Mouse (Mus musculus) stomach, postnatal 0 days (tissue): Measurements from ENCODE around the gene Snx29. TPM values are rescaled to one million over a fixed set of nuclear protein-coding genes. Genes with fewer than 3 reads are reported as not detected.

Experiments used
- ATAC-seq: fragments of 200-750 bp; cut with Nextera tagmentation; 2 replicates; pipeline ENCODE4 v1.8.0; 2017; ENCODE audit not compliant: low FRiP score, low TSS enrichment
- DNase-seq: peaks from one replicate; pipeline ENCODE4 v3.0.0-alpha.2; 2016; ENCODE audit warnings: low spot score
- H3K27ac ChIP-seq: fragments of 300-500 bp; sonication (generic); replicated peaks from 2 replicates; pipeline ENCODE4 v1.5.1; 2014; ENCODE audit warnings: mild to moderate bottlenecking, control low read depth
- H3K27me3 ChIP-seq: fragments of 300-500 bp; sonication (generic); 2 replicates; pipeline ENCODE4 v1.6.1; 2014; ENCODE audit warnings: low read length; ENCODE audit not compliant: control insufficient read depth, insufficient read depth
- H3K36me3 ChIP-seq: fragments of 300-500 bp; sonication (generic); 2 replicates; pipeline ENCODE4 v1.6.1; 2014; ENCODE audit warnings: low read length, mixed read lengths; ENCODE audit not compliant: control insufficient read depth, insufficient read depth
- H3K4me1 ChIP-seq: fragments of 300-500 bp; sonication (generic); replicated peaks from 2 replicates; pipeline ENCODE4 v1.6.1; 2014; ENCODE audit warnings: antibody characterized with exemption; ENCODE audit not compliant: control insufficient read depth, insufficient read depth
- H3K4me2 ChIP-seq: fragments of 300-500 bp; sonication (generic); replicated peaks from 2 replicates; pipeline ENCODE4 v1.6.1; 2014; ENCODE audit warnings: low read depth, mild to moderate bottlenecking, control low read depth, moderate library complexity
- H3K4me3 ChIP-seq: fragments of 300-500 bp; sonication (generic); 2 replicates; pipeline ENCODE4 v1.5.1; 2014; ENCODE audit warnings: low read depth, low read length, control low read depth
- H3K9ac ChIP-seq: fragments of 300-500 bp; sonication (generic); 2 replicates; pipeline ENCODE4 v1.6.1; 2014; ENCODE audit warnings: mild to moderate bottlenecking, low read length, control low read depth, mixed read lengths
- H3K9me3 ChIP-seq: fragments of 300-500 bp; sonication (generic); 2 replicates; pipeline ENCODE4 v1.6.1; 2016; ENCODE audit warnings: low read length; ENCODE audit not compliant: control insufficient read depth
- CTCF ChIP-seq: IDR thresholded peaks from 2 replicates; pipeline ENCODE4 v1.5.1; 2016; ENCODE audit warnings: antibody characterized with exemption, low read depth, mild to moderate bottlenecking, moderate library complexity
- EP300 ChIP-seq: optimal IDR thresholded peaks from 2 replicates; pipeline ENCODE3; 2016; ENCODE audit warnings: antibody characterized with exemption
- WGBS: fragments of 180-500 bp; shearing (Covaris S2); extraction: QIAGEN DNeasy Blood & Tissue Kit; methylation state at CpG from one replicate; pipeline ENCODE4 v1.1.7; 2014; 5-methylcytosine and 5-hydroxymethylcytosine counted together
- polyA plus RNA-seq: library from polyadenylated mRNA; unstranded; fragments of >200 nt; fragmentation: Nextera tagmentation; extraction: Ambion mirVana; gene quantifications from 2 replicates; pipeline ENCODE4 v1.2.1, GENCODE M21; 2015

The Snx29 gene
- polyA plus RNA-seq, 1 experiment from 2014 or later = 4.8 TPM

GRCm38 (mm10) chr16:11457609-11458350 is 135.1 kb downstream of the Snx29 start:
- 45% methylated on average over 2 of the region's 2 CpGs for WGBS
- no peak for ATAC-seq
- H3K4me3 ChIP-seq = no peak overlapping the region
- peak overlapping the region; percentile 85; the same call in 1 of the 2 replicates for H3K27ac ChIP-seq
- peaks cover 5% of the 10 kb centered on the region for H3K36me3 ChIP-seq
- no peak for DNase-seq
- H3K27me3 ChIP-seq = no peaks in the 10 kb centered on the region
- 0 out of 2 replicates have a peak, but pooled peaks cover 2% of the 10 kb centered on the region for H3K4me1 ChIP-seq
- H3K9me3 ChIP-seq = no peaks in the 10 kb centered on the region
- no peak overlapping the region for H3K4me2 ChIP-seq
- TF ChIP-seq EP300 (no peak), CTCF (no peak)
- H3K9ac ChIP-seq = no peak overlapping the region

GRCm38 (mm10) chr16:11460210-11460609 is 137.5 kb downstream of the Snx29 start:
- H3K4me3 ChIP-seq = no peak overlapping the region
- TF ChIP-seq CTCF = no peak
- no peak for TF ChIP-seq EP300
- H3K9ac ChIP-seq = no peak overlapping the region
- no peaks in the 10 kb centered on the region for H3K27me3 ChIP-seq
- H3K27ac ChIP-seq = no peak overlapping the region
- H3K36me3 ChIP-seq = no peaks in the 10 kb centered on the region; the same call in 1 of the 2 replicates
- H3K4me2 ChIP-seq = no peak overlapping the region
- no peaks in the 10 kb centered on the region for H3K9me3 ChIP-seq
- ATAC-seq (no peak), DNase-seq (no peak)
- 97% methylated on average over 1 of the region's 1 CpGs for WGBS
- 0 out of 2 replicates have a peak, but pooled peaks cover 2% of the 10 kb centered on the region for H3K4me1 ChIP-seq

- ATAC-seq = no peak
- no peak for DNase-seq
- no peak overlapping the region for H3K9ac ChIP-seq
- WGBS = 64% methylated on average over 7 of the region's 7 CpGs
- TF ChIP-seq CTCF (no peak), EP300 (no peak)
- no peaks in the 10 kb centered on the region for H3K27me3 ChIP-seq
- H3K27ac ChIP-seq = no peak overlapping the region
- H3K4me1 ChIP-seq = 0 out of 2 replicates have a peak, but pooled peaks cover under 1% of the 10 kb centered on the region
- H3K4me3 ChIP-seq = no peak overlapping the region
- H3K36me3 ChIP-seq = no peaks in the 10 kb centered on the region; the same call in 1 of the 2 replicates
- H3K9me3 ChIP-seq = no peaks in the 10 kb centered on the region
- no peak overlapping the region for H3K4me2 ChIP-seq
Measured at GRCm38 (mm10) chr16:11461612-11462011, 138.9 kb downstream of the Snx29 start.

GRCm38 (mm10) chr16:11468533-11469179 is 145.9 kb downstream of the Snx29 start:
- Histone ChIP-seq H3K9ac (no peak overlapping the region), H3K27me3 (no peaks in the 10 kb centered on the region), H3K4me2 (no peak overlapping the region), H3K4me3 (no peak overlapping the region), H3K27ac (no peak overlapping the region), H3K4me1 (no peaks in the 10 kb centered on the region), H3K9me3 (no peaks in the 10 kb centered on the region), H3K36me3 (no peaks in the 10 kb centered on the region)
- WGBS = 59% methylated on average over 15 of the region's 15 CpGs
- TF ChIP-seq EP300 (no peak), CTCF (peak; percentile 95)
- ATAC-seq (peak; percentile 50), DNase-seq (peak; percentile 67)

GRCm38 (mm10) chr16:11469491-11469890 is 146.8 kb downstream of the Snx29 start:
- ATAC-seq (no peak), DNase-seq (no peak)
- Histone ChIP-seq H3K4me2 (no peak overlapping the region), H3K9me3 (no peaks in the 10 kb centered on the region), H3K9ac (no peak overlapping the region), H3K4me1 (no peaks in the 10 kb centered on the region), H3K27ac (no peak overlapping the region), H3K27me3 (no peaks in the 10 kb centered on the region), H3K4me3 (no peak overlapping the region), H3K36me3 (no peaks in the 10 kb centered on the region)
- TF ChIP-seq CTCF (no peak), EP300 (no peak)
- WGBS = 85% methylated on average over 3 of the region's 3 CpGs

- WGBS = 69% methylated on average over 2 of the region's 2 CpGs
- Histone ChIP-seq H3K27ac (no peak overlapping the region), H3K4me3 (no peak overlapping the region), H3K4me1 (0 out of 2 replicates have a peak, but pooled peaks cover 2% of the 10 kb centered on the region), H3K9ac (no peak overlapping the region), H3K4me2 (no peak overlapping the region), H3K27me3 (no peaks in the 10 kb centered on the region), H3K36me3 (no peaks in the 10 kb centered on the region), H3K9me3 (no peaks in the 10 kb centered on the region)
- no peak for ATAC-seq
- no peak for TF ChIP-seq CTCF
- TF ChIP-seq EP300 = no peak
- DNase-seq = no peak
Measured at GRCm38 (mm10) chr16:11471246-11471645, 148.5 kb downstream of the Snx29 start.
